Mouse (Mus musculus) kidney, adult 2 months (tissue): ENCODE measurements around the gene Lats2.

Source experiments
- CTCF ChIP-seq: fragments of 200-500 bp; conservative IDR thresholded peaks from 2 replicates; pipeline ENCODE4 v1.5.1; 2011; ENCODE audit warnings: low read depth, mild to moderate bottlenecking, control low read depth, low read length, moderate library complexity, mixed read lengths; ENCODE audit not compliant: insufficient read depth, insufficient read length
- POLR2A ChIP-seq: fragments of 200-500 bp; IDR thresholded peaks from one replicate; pipeline ENCODE4 v1.6.1; 2011; ENCODE audit warnings: low read depth, low read length, control low read depth

DNA sequence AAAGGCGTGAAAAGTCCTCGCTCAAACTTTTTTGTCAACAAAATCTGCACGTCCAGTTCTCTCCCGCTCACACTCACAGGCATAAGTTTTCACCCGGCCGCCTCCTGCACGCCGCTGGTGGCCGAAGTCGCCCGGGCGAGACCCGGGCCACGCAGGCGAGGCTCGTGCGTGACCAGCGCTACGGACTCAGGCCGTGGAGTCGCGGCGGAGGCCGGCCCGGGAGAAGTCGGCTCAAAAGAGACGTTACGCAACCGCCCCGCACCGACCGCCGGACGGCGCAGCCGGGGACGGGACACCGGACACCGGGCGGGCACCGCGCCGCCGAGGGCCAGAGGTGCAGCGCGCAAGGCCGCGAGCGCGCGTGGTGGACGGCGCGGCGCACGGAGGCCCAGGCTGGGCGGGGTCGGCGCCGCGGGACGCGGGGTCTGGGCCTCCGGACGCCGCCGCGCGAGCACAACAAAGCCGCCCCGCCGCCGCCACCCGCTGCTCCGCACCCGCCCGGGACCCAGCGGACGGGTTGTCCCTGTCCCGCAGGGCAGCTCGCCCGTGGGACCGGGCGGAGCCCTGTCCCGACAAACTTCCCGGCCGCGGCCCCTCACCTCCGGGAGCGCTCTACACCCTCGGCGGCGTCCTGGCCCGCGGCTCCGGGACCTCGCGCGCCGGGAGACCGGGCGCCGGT lies 12.8 kb downstream of the Lats2 start:
- TF ChIP-seq CTCF: no peak
- TF ChIP-seq POLR2A: no peak
